Mouse (Mus musculus) intestine, embryonic 14.5 days (tissue): ENCODE results near the gene Soat1. TPM values are rescaled to one million over a fixed set of nuclear protein-coding genes. Genes with fewer than 3 reads are reported as not detected.
A peak's percentile ranks its signal among the peaks of the same experiment; 100 is the strongest.
"Not testable (repeated sequence)": the region's sequence is repeated elsewhere in the genome, so short reads cannot be mapped to it uniquely, and the experiment has no call there.

Experiments
- ATAC-seq: fragments of 200-750 bp; cut with Nextera tagmentation; replicated peaks from 2 replicates; pipeline ENCODE4 v1.8.0; 2017; ENCODE audit warnings: low read depth, moderate number of reproducible peaks, moderate TSS enrichment, moderate library complexity; ENCODE audit not compliant: low FRiP score, low TSS enrichment
- DNase-seq: peaks from one replicate; pipeline ENCODE4 v3.0.0-alpha.2; 2018; ENCODE audit warnings: low spot score
- H3K27ac ChIP-seq: fragments of 300-500 bp; sonication (generic); 2 replicates; pipeline ENCODE4 v1.5.1; 2014; ENCODE audit warnings: low read depth, mild to moderate bottlenecking, control low read depth
- H3K27me3 ChIP-seq: fragments of 300-500 bp; sonication (generic); replicated peaks from 2 replicates; pipeline ENCODE4 v1.6.1; 2014; ENCODE audit warnings: low read length, control low read depth; ENCODE audit not compliant: control insufficient read depth, insufficient read depth
- H3K36me3 ChIP-seq: fragments of 300-500 bp; sonication (generic); 2 replicates; pipeline ENCODE4 v1.6.1; 2014; ENCODE audit warnings: low read length, control low read depth; ENCODE audit not compliant: control insufficient read depth, insufficient read depth
- H3K4me1 ChIP-seq: fragments of 300-500 bp; sonication (generic); replicated peaks from 2 replicates; pipeline ENCODE4 v1.6.1; 2014; ENCODE audit warnings: low read length, control low read depth, mixed read lengths; ENCODE audit not compliant: control insufficient read depth, insufficient read depth
- H3K4me2 ChIP-seq: fragments of 300-500 bp; sonication (generic); 2 replicates; pipeline ENCODE4 v1.6.1; 2014; ENCODE audit warnings: low read length
- H3K4me3 ChIP-seq: fragments of 300-500 bp; sonication (generic); 2 replicates; pipeline ENCODE4 v1.5.1; 2014; ENCODE audit warnings: low read depth, low read length, control low read depth, mixed read lengths
- H3K9ac ChIP-seq: fragments of 300-500 bp; sonication (generic); 2 replicates; pipeline ENCODE4 v1.6.1; 2014; ENCODE audit warnings: mild to moderate bottlenecking, low read length
- H3K9me3 ChIP-seq: fragments of 300-500 bp; sonication (generic); 2 replicates; pipeline ENCODE4 v1.6.1; 2016; ENCODE audit warnings: low read length, control low read depth; ENCODE audit not compliant: control insufficient read depth
- WGBS: fragments of 180-500 bp; shearing (Covaris S2); extraction: QIAGEN DNeasy Blood & Tissue Kit; methylation state at CpG from one replicate; pipeline ENCODE4 v1.1.7; 2014; 5-methylcytosine and 5-hydroxymethylcytosine counted together
- polyA plus RNA-seq: library from polyadenylated mRNA; unstranded; fragments of >200 nt; fragmentation: Nextera tagmentation; extraction: Ambion mirVana; gene quantifications from 2 replicates; pipeline ENCODE4 v1.2.1, GENCODE M21; 2014

Gene Soat1
- polyA plus RNA-seq, result 62.7 and 64.0 TPM in 2 replicates

GRCm38 (mm10) chr1:156473961-156474503 lies at the start of gene Soat1:
TSS of gene Soat1 (minus strand) at chr1:156474331.
- Histone ChIP-seq H3K4me3 (peak within 1 kb of the TSS; percentile 73), H3K4me1 (peaks cover 18% of the 10 kb centered on the region), H3K36me3 (no peaks in the 10 kb centered on the region), H3K27me3 (no peaks in the 10 kb centered on the region), H3K27ac (peak within 1 kb of the TSS; percentile 63), H3K4me2 (peak within 1 kb of the TSS; percentile 59), H3K9ac (peak within 1 kb of the TSS; percentile 74), H3K9me3 (no peaks in the 10 kb centered on the region)
- ATAC-seq (peak; percentile 94), DNase-seq (peak; percentile 93)
- WGBS, result under 1% methylated on average over 38 of the region's 46 CpGs

GRCm38 (mm10) chr1:156523842-156524241 lies 49.7 kb upstream of the Soat1 start, which contains the start of gene Gm10031:
TSS of gene Gm10031 (plus strand) at chr1:156524012.
- ATAC-seq, result 0 out of 2 replicates have a peak, but pooled peaks have one; percentile 71
- WGBS, result 89% methylated on average over 21 of the region's 22 CpGs
- not testable (repeated sequence) for H3K4me3 ChIP-seq

GRCm38 (mm10) chr1:156521796-156522517 lies 47.8 kb upstream of the Soat1 start:
- Histone ChIP-seq H3K9me3 (no peaks in the 10 kb centered on the region), H3K9ac (no peak overlapping the region), H3K4me3 (no peak overlapping the region), H3K4me1 (no peaks in the 10 kb centered on the region), H3K36me3 (no peaks in the 10 kb centered on the region), H3K27ac (0 out of 2 replicates have a peak overlapping the region, but pooled peaks have one; percentile 16), H3K27me3 (no peaks in the 10 kb centered on the region), H3K4me2 (no peak overlapping the region)
- DNase-seq (peak; percentile 55), ATAC-seq (no peak; the same call in 1 of the 2 replicates)
- WGBS, result 69% methylated on average over 15 of the region's 15 CpGs

More at GRCm38 (mm10) chr1:156523842-156524241, 49.7 kb upstream of the Soat1 start, which contains the start of gene Gm10031:
- H3K27me3 ChIP-seq, H3K4me1 ChIP-seq, H3K27ac ChIP-seq, DNase-seq, H3K9me3 ChIP-seq, H3K9ac ChIP-seq, H3K36me3 ChIP-seq, H3K4me2 ChIP-seq: not testable (repeated sequence)

GRCm38 (mm10) chr1:156520136-156520780 lies 46.1 kb upstream of the Soat1 start:
- H3K4me3 ChIP-seq, result no peak overlapping the region
- no peaks in the 10 kb centered on the region for H3K9me3 ChIP-seq
- no peak overlapping the region for H3K27ac ChIP-seq
- 76% methylated on average over 3 of the region's 3 CpGs for WGBS
- H3K4me2 ChIP-seq, result no peak overlapping the region
- DNase-seq, result no peak
- no peaks in the 10 kb centered on the region for H3K4me1 ChIP-seq
- no peak overlapping the region for H3K9ac ChIP-seq
- no peak for ATAC-seq
- no peaks in the 10 kb centered on the region for H3K27me3 ChIP-seq
- no peaks in the 10 kb centered on the region for H3K36me3 ChIP-seq

GRCm38 (mm10) chr1:156507753-156508152 lies 33.6 kb upstream of the Soat1 start:
- no peak for ATAC-seq
- WGBS, result 89% methylated on average over 3 of the region's 3 CpGs
- DNase-seq, result no peak

GRCm38 (mm10) chr1:156505901-156506300 lies 31.8 kb upstream of the Soat1 start:
- 79% methylated on average over 2 of the region's 2 CpGs for WGBS
- Histone ChIP-seq H3K4me3 (no peak overlapping the region), H3K36me3 (no peaks in the 10 kb centered on the region), H3K4me2 (no peak overlapping the region), H3K27me3 (no peaks in the 10 kb centered on the region), H3K9ac (no peak overlapping the region), H3K27ac (no peak overlapping the region), H3K4me1 (no peaks in the 10 kb centered on the region), H3K9me3 (no peaks in the 10 kb centered on the region)
- ATAC-seq, result no peak
- DNase-seq, result no peak

More at GRCm38 (mm10) chr1:156507753-156508152, 33.6 kb upstream of the Soat1 start:
- Histone ChIP-seq H3K4me2 (no peak overlapping the region), H3K27me3 (no peaks in the 10 kb centered on the region), H3K4me1 (no peaks in the 10 kb centered on the region), H3K9ac (no peak overlapping the region), H3K4me3 (no peak overlapping the region), H3K27ac (no peak overlapping the region), H3K36me3 (no peaks in the 10 kb centered on the region), H3K9me3 (no peaks in the 10 kb centered on the region)

GRCm38 (mm10) chr1:156504945-156505523 lies 30.9 kb upstream of the Soat1 start:
- Histone ChIP-seq H3K4me3 (no peak overlapping the region), H3K9ac (no peak overlapping the region), H3K27ac (no peak overlapping the region), H3K4me2 (no peak overlapping the region), H3K27me3 (no peaks in the 10 kb centered on the region), H3K4me1 (no peaks in the 10 kb centered on the region), H3K36me3 (no peaks in the 10 kb centered on the region), H3K9me3 (no peaks in the 10 kb centered on the region)
- ATAC-seq, result no peak
- WGBS, result 77% methylated on average over 5 of the region's 5 CpGs
- DNase-seq, result no peak

GRCm38 (mm10) chr1:156496910-156497309 lies 22.8 kb upstream of the Soat1 start:
- Histone ChIP-seq H3K36me3 (no peaks in the 10 kb centered on the region), H3K4me3 (no peak overlapping the region), H3K4me1 (no peaks in the 10 kb centered on the region), H3K9ac (no peak overlapping the region), H3K27me3 (no peaks in the 10 kb centered on the region), H3K4me2 (no peak overlapping the region), H3K27ac (no peak overlapping the region), H3K9me3 (no peaks in the 10 kb centered on the region)
- ATAC-seq, result no peak
- WGBS, result 50% methylated on average over 5 of the region's 5 CpGs
- no peak for DNase-seq
